Mouse (Mus musculus): ENCODE data around the gene Arhgap10.

Arhgap10 gene

GRCm38 (mm10) chr8:77517301-77518200, at the start of gene Arhgap10:
Gene Arhgap10, minus strand, starts transcription at chr8:77517953.
- peak; percentile 80 to 85 for DNase-seq (ENCODE audit: low spot score in 2 of 2)

- no peak for DNase-seq (ENCODE audit: low spot score in 2 of 2)
These were observed 43.7 kb upstream of the Arhgap10 start for GRCm38 (mm10) chr8:77561441-77561840.

GRCm38 (mm10) chr8:77552491-77552890, 34.7 kb upstream of the Arhgap10 start:
- DNase-seq (ENCODE audit: low spot score in 2 of 2) = no peak

GRCm38 (mm10) chr8:77549881-77550580, 32.3 kb upstream of the Arhgap10 start:
- peak; percentile 5 to 17 for DNase-seq (ENCODE audit: low spot score in 2 of 2)

- peak; percentile 92 for DNase-seq (ENCODE audit: low spot score in 2 of 2)
These were observed 31.5 kb upstream of the Arhgap10 start, which contains the start of gene Prmt9 for GRCm38 (mm10) chr8:77549121-77549706. Gene Prmt9, plus strand, starts transcription at chr8:77549397.

GRCm38 (mm10) chr8:77545616-77546015, 27.9 kb upstream of the Arhgap10 start:
- no peak for DNase-seq (ENCODE audit: low spot score in 2 of 2)

GRCm38 (mm10) chr8:77544428-77544827, 26.7 kb upstream of the Arhgap10 start:
- no peak for DNase-seq (ENCODE audit: low spot score in 2 of 2)

- no peak for DNase-seq (ENCODE audit: low spot score in 2 of 2)
These were observed 25.5 kb upstream of the Arhgap10 start for GRCm38 (mm10) chr8:77543152-77543777.

- DNase-seq (ENCODE audit: low spot score in 2 of 2) = no peak
These were observed 20.5 kb upstream of the Arhgap10 start for GRCm38 (mm10) chr8:77538256-77538655.

GRCm38 (mm10) chr8:77536821-77537220, 19.1 kb upstream of the Arhgap10 start:
- no peak for DNase-seq (ENCODE audit: low spot score in 2 of 2)

GRCm38 (mm10) chr8:77535026-77535595, 17.4 kb upstream of the Arhgap10 start:
- peak in 1 of 2 experiments; percentile 48 for DNase-seq (ENCODE audit: low spot score in 2 of 2)

GRCm38 (mm10) chr8:77534358-77534992, 16.7 kb upstream of the Arhgap10 start:
- no peak for DNase-seq (ENCODE audit: low spot score in 2 of 2)

GRCm38 (mm10) chr8:77526130-77526529, 8.4 kb upstream of the Arhgap10 start:
- DNase-seq (ENCODE audit: low spot score in 2 of 2) = no peak

GRCm38 (mm10) chr8:77524906-77525305, 7.2 kb upstream of the Arhgap10 start:
- no peak for DNase-seq (ENCODE audit: low spot score in 2 of 2)

GRCm38 (mm10) chr8:77524018-77524615, 6.4 kb upstream of the Arhgap10 start:
- no peak for DNase-seq (ENCODE audit: low spot score in 2 of 2)

GRCm38 (mm10) chr8:77522984-77523383, 5.2 kb upstream of the Arhgap10 start:
- DNase-seq (ENCODE audit: low spot score in 2 of 2) = no peak

- no peak for DNase-seq (ENCODE audit: low spot score in 2 of 2)
These were observed 3.5 kb upstream of the Arhgap10 start for GRCm38 (mm10) chr8:77521028-77521785.

GRCm38 (mm10) chr8:77520601-77521000, 2.8 kb upstream of the Arhgap10 start:
- DNase-seq (ENCODE audit: low spot score in 2 of 2) = no peak

- DNase-seq (ENCODE audit: low spot score in 2 of 2) = no peak
These were observed 705 bp upstream of the Arhgap10 start for GRCm38 (mm10) chr8:77518201-77519115.

All from urinary bladder, postnatal 36 days (tissue).